Mouse (Mus musculus) ES-E14 (cell line): ENCODE results near the gene Crls1.

ENCODE experiments used
- HCFC1 ChIP-seq: IDR thresholded peaks from 2 replicates; pipeline ENCODE4 v1.6.1; 2012; ENCODE audit warnings: low read length, inconsistent platforms, borderline replicate concordance; ENCODE audit not compliant: insufficient read depth
- MAFK ChIP-seq: IDR thresholded peaks from 2 replicates; pipeline ENCODE4 v1.6.1; 2014; ENCODE audit warnings: mild to moderate bottlenecking, low read depth, low read length, inconsistent platforms; ENCODE audit not compliant: insufficient read depth

- TF ChIP-seq HCFC1: no peak
- TF ChIP-seq MAFK: no peak
Observed at GRCm38 (mm10) chr2:132898211-132898610, 51.7 kb downstream of the Crls1 start.
